Mouse (Mus musculus) kidney, embryonic 15.5 days (tissue): ENCODE measurements around the gene Map1b. TPM values are rescaled to one million over a fixed set of nuclear protein-coding genes. Genes with fewer than 3 reads are reported as not detected.

Experiments used
- ATAC-seq: fragments of 200-750 bp; cut with Nextera tagmentation; replicated peaks from 2 replicates; pipeline ENCODE4 v1.8.0; 2017; ENCODE audit warnings: moderate TSS enrichment; ENCODE audit not compliant: low FRiP score
- H3K27ac ChIP-seq: fragments of 300-500 bp; sonication (generic); 2 replicates; pipeline ENCODE4 v1.5.1; 2015; ENCODE audit warnings: mild to moderate bottlenecking, inconsistent platforms
- H3K27me3 ChIP-seq: fragments of 300-500 bp; sonication (generic); 2 replicates; pipeline ENCODE4 v1.6.1; 2015; ENCODE audit warnings: inconsistent platforms
- H3K36me3 ChIP-seq: fragments of 300-500 bp; sonication (generic); 2 replicates; pipeline ENCODE4 v1.6.1; 2015; ENCODE audit warnings: inconsistent platforms
- H3K4me1 ChIP-seq: fragments of 300-500 bp; sonication (generic); 2 replicates; pipeline ENCODE4 v1.6.1; 2015; ENCODE audit warnings: inconsistent platforms
- H3K4me2 ChIP-seq: fragments of 300-500 bp; sonication (generic); 2 replicates; pipeline ENCODE4 v1.6.1; 2015; ENCODE audit warnings: moderate library complexity, mild to moderate bottlenecking, inconsistent platforms
- H3K4me3 ChIP-seq: fragments of 300-500 bp; sonication (generic); replicated peaks from 2 replicates; pipeline ENCODE4 v1.5.1; 2015; ENCODE audit warnings: mild to moderate bottlenecking, inconsistent platforms
- H3K9ac ChIP-seq: fragments of 300-500 bp; sonication (generic); 2 replicates; pipeline ENCODE4 v1.6.1; 2015; ENCODE audit warnings: mild to moderate bottlenecking, inconsistent platforms
- H3K9me3 ChIP-seq: fragments of 300-500 bp; sonication (generic); replicated peaks from 2 replicates; pipeline ENCODE4 v1.6.1; 2016; ENCODE audit warnings: inconsistent platforms
- WGBS: fragments of 180-500 bp; shearing (Covaris S2); methylation state at CpG from one replicate; pipeline ENCODE4 v1.1.7; 2015; ENCODE audit warnings: mixed read lengths; 5-methylcytosine and 5-hydroxymethylcytosine counted together
- polyA plus RNA-seq: library from polyadenylated mRNA; unstranded; fragments of >200 nt; fragmentation: Nextera tagmentation; extraction: Ambion mirVana; gene quantifications from 2 replicates; pipeline ENCODE4 v1.2.1, GENCODE M21; 2015

Map1b gene
- polyA plus RNA-seq, 1 experiment from 2014 or later: 76.4 TPM

GRCm38 (mm10) chr13:99413481-99414351 is 102.6 kb downstream of the Map1b start:
- no peak overlapping the region for H3K9ac ChIP-seq
- H3K27ac ChIP-seq: peak overlapping the region; percentile 78
- no peak overlapping the region for H3K4me2 ChIP-seq
- no peak overlapping the region for H3K4me3 ChIP-seq
- H3K27me3 ChIP-seq: no peaks in the 10 kb centered on the region
- peak; percentile 65 for ATAC-seq
- 40% methylated on average over 13 of the region's 13 CpGs for WGBS
- no peaks in the 10 kb centered on the region for H3K9me3 ChIP-seq
- H3K4me1 ChIP-seq: peaks cover 45% of the 10 kb centered on the region
- peaks cover 60% of the 10 kb centered on the region for H3K36me3 ChIP-seq

- peaks cover 45% of the 10 kb centered on the region for H3K4me1 ChIP-seq
- H3K9ac ChIP-seq: no peak overlapping the region; the same call in 1 of the 2 replicates
- WGBS: 32% methylated on average over 11 of the region's 11 CpGs
- no peaks in the 10 kb centered on the region for H3K9me3 ChIP-seq
- H3K27ac ChIP-seq: peak overlapping the region; percentile 78
- H3K27me3 ChIP-seq: no peaks in the 10 kb centered on the region
- H3K4me3 ChIP-seq: no peak overlapping the region
- peaks cover 57% of the 10 kb centered on the region for H3K36me3 ChIP-seq
- peak; percentile 44; the same call in 1 of the 2 replicates for ATAC-seq
- no peak overlapping the region for H3K4me2 ChIP-seq
Observed at GRCm38 (mm10) chr13:99412477-99413080, 103.8 kb downstream of the Map1b start.

GRCm38 (mm10) chr13:99411761-99412160 is 104.6 kb downstream of the Map1b start:
- no peak overlapping the region for H3K4me2 ChIP-seq
- H3K4me1 ChIP-seq: peaks cover 45% of the 10 kb centered on the region
- ATAC-seq: no peak
- WGBS: 93% methylated on average over 3 of the region's 3 CpGs
- H3K9me3 ChIP-seq: no peaks in the 10 kb centered on the region
- no peak overlapping the region for H3K9ac ChIP-seq
- H3K27ac ChIP-seq: peak overlapping the region; percentile 78
- no peaks in the 10 kb centered on the region for H3K27me3 ChIP-seq
- H3K36me3 ChIP-seq: peaks cover 62% of the 10 kb centered on the region
- no peak overlapping the region for H3K4me3 ChIP-seq

- Histone ChIP-seq H3K4me2 (no peak overlapping the region), H3K27me3 (no peaks in the 10 kb centered on the region), H3K4me3 (no peak overlapping the region), H3K9ac (no peak overlapping the region), H3K9me3 (no peaks in the 10 kb centered on the region), H3K4me1 (peaks cover 45% of the 10 kb centered on the region), H3K27ac (peak overlapping the region; percentile 1; the same call in 1 of the 2 replicates), H3K36me3 (peaks cover 64% of the 10 kb centered on the region)
- WGBS: 66% methylated on average over 14 of the region's 14 CpGs
- no peak for ATAC-seq
Observed at GRCm38 (mm10) chr13:99410611-99411515, 105.5 kb downstream of the Map1b start.

GRCm38 (mm10) chr13:99409216-99409615 is 107.1 kb downstream of the Map1b start:
- Histone ChIP-seq H3K27me3 (no peaks in the 10 kb centered on the region), H3K9ac (no peak overlapping the region), H3K4me3 (no peak overlapping the region), H3K36me3 (peaks cover 65% of the 10 kb centered on the region), H3K4me2 (no peak overlapping the region), H3K9me3 (no peaks in the 10 kb centered on the region), H3K4me1 (peaks cover 32% of the 10 kb centered on the region), H3K27ac (no peak overlapping the region)
- WGBS: 73% methylated on average over 2 of the region's 2 CpGs
- no peak for ATAC-seq

GRCm38 (mm10) chr13:99399373-99399772 is 117.0 kb downstream of the Map1b start:
- no peak overlapping the region for H3K4me2 ChIP-seq
- peaks cover 26% of the 10 kb centered on the region for H3K4me1 ChIP-seq
- whole genome bisulfite sequencing: 51% methylated on average over 4 of the region's 4 CpGs
- H3K36me3 ChIP-seq: peaks cover 24% of the 10 kb centered on the region
- peak overlapping the region; percentile 57 for H3K27ac ChIP-seq
- no peak overlapping the region for H3K4me3 ChIP-seq
- no peaks in the 10 kb centered on the region for H3K9me3 ChIP-seq
- ATAC-seq: peak; percentile 79
- H3K27me3 ChIP-seq: no peaks in the 10 kb centered on the region
- no peak overlapping the region for H3K9ac ChIP-seq

GRCm38 (mm10) chr13:99398149-99398701 is 118.1 kb downstream of the Map1b start:
- peak overlapping the region; percentile 51; the same call in 1 of the 2 replicates for H3K27ac ChIP-seq
- WGBS: 84% methylated on average over 12 of the region's 12 CpGs
- 0 out of 2 replicates have a peak, but pooled peaks have one; percentile 22 for ATAC-seq
- no peak overlapping the region for H3K4me2 ChIP-seq
- H3K36me3 ChIP-seq: peaks cover 12% of the 10 kb centered on the region
- no peak overlapping the region for H3K4me3 ChIP-seq
- H3K9me3 ChIP-seq: no peaks in the 10 kb centered on the region
- no peaks in the 10 kb centered on the region for H3K27me3 ChIP-seq
- no peak overlapping the region for H3K9ac ChIP-seq
- H3K4me1 ChIP-seq: peaks cover 26% of the 10 kb centered on the region

- H3K9ac ChIP-seq: no peak overlapping the region
- H3K27ac ChIP-seq: 0 out of 2 replicates have a peak overlapping the region, but pooled peaks have one; percentile 2
- H3K27me3 ChIP-seq: no peaks in the 10 kb centered on the region
- peaks cover 7% of the 10 kb centered on the region for H3K36me3 ChIP-seq
- H3K4me3 ChIP-seq: no peak overlapping the region
- H3K4me1 ChIP-seq: peaks cover 26% of the 10 kb centered on the region
- WGBS: 65% methylated on average over 7 of the region's 7 CpGs
- H3K4me2 ChIP-seq: no peak overlapping the region
- H3K9me3 ChIP-seq: no peaks in the 10 kb centered on the region
- ATAC-seq: peak; percentile 46; the same call in 1 of the 2 replicates
Observed at GRCm38 (mm10) chr13:99397228-99397627, 119.1 kb downstream of the Map1b start.

- no peaks in the 10 kb centered on the region for H3K9me3 ChIP-seq
- no peak for ATAC-seq
- peaks cover 4% of the 10 kb centered on the region; the same call in 1 of the 2 replicates for H3K36me3 ChIP-seq
- no peak overlapping the region for H3K4me2 ChIP-seq
- no peak overlapping the region for H3K4me3 ChIP-seq
- no peak overlapping the region for H3K9ac ChIP-seq
- peaks cover 26% of the 10 kb centered on the region for H3K4me1 ChIP-seq
- no peaks in the 10 kb centered on the region for H3K27me3 ChIP-seq
- H3K27ac ChIP-seq: peak overlapping the region; percentile 37; the same call in 1 of the 2 replicates
- 63% methylated on average over 12 of the region's 12 CpGs for WGBS
Observed at GRCm38 (mm10) chr13:99395531-99395930, 120.8 kb downstream of the Map1b start.

- no peak overlapping the region for H3K4me3 ChIP-seq
- no peaks in the 10 kb centered on the region for H3K9me3 ChIP-seq
- peak overlapping the region; percentile 10; the same call in 1 of the 2 replicates for H3K27ac ChIP-seq
- no peaks in the 10 kb centered on the region for H3K27me3 ChIP-seq
- 72% methylated on average over 3 of the region's 3 CpGs for WGBS
- no peak for ATAC-seq
- 0 out of 2 replicates have a peak, but pooled peaks cover 4% of the 10 kb centered on the region for H3K36me3 ChIP-seq
- peaks cover 26% of the 10 kb centered on the region for H3K4me1 ChIP-seq
- no peak overlapping the region for H3K9ac ChIP-seq
- no peak overlapping the region for H3K4me2 ChIP-seq
Observed at GRCm38 (mm10) chr13:99394694-99395093, 121.6 kb downstream of the Map1b start.

GRCm38 (mm10) chr13:99393128-99393527 is 123.2 kb downstream of the Map1b start:
- no peak overlapping the region for H3K4me2 ChIP-seq
- WGBS: 86% methylated on average over 3 of the region's 3 CpGs

More at GRCm38 (mm10) chr13:99393128-99393527, 123.2 kb downstream of the Map1b start:
- Histone ChIP-seq H3K27ac (no peak overlapping the region), H3K27me3 (no peaks in the 10 kb centered on the region), H3K4me1 (peaks cover 11% of the 10 kb centered on the region), H3K9me3 (no peaks in the 10 kb centered on the region), H3K36me3 (0 out of 2 replicates have a peak, but pooled peaks cover 4% of the 10 kb centered on the region), H3K4me3 (no peak overlapping the region), H3K9ac (no peak overlapping the region)
- no peak for ATAC-seq
